Mouse (Mus musculus) neural tube, embryonic 14.5 days (tissue): ENCODE data around the gene Wdfy3. TPM values are rescaled to one million over a fixed set of nuclear protein-coding genes. Genes with fewer than 3 reads are reported as not detected.

Source experiments
- ATAC-seq: fragments of 200-750 bp; cut with Nextera tagmentation; 2 replicates; pipeline ENCODE4 v1.8.0; 2017; ENCODE audit warnings: low read depth, mild to moderate bottlenecking, moderate TSS enrichment, moderate library complexity
- H3K27ac ChIP-seq: fragments of 300-500 bp; sonication (generic); 2 replicates; pipeline ENCODE4 v1.5.1; 2014; ENCODE audit warnings: low read depth, mild to moderate bottlenecking, control low read depth, low read length, moderate library complexity, mixed read lengths
- H3K27me3 ChIP-seq: fragments of 300-500 bp; sonication (generic); 2 replicates; pipeline ENCODE4 v1.6.1; 2014; ENCODE audit warnings: low read length; ENCODE audit not compliant: control insufficient read depth, insufficient read depth
- H3K36me3 ChIP-seq: fragments of 300-500 bp; sonication (generic); 2 replicates; pipeline ENCODE4 v1.6.1; 2014; ENCODE audit warnings: low read length, mixed read lengths; ENCODE audit not compliant: control insufficient read depth, insufficient read depth
- H3K4me1 ChIP-seq: fragments of 300-500 bp; sonication (generic); 2 replicates; pipeline ENCODE4 v1.6.1; 2014; ENCODE audit warnings: low read length; ENCODE audit not compliant: control insufficient read depth, insufficient read depth
- H3K4me2 ChIP-seq: fragments of 300-500 bp; sonication (generic); 2 replicates; pipeline ENCODE4 v1.6.1; 2014; ENCODE audit warnings: mild to moderate bottlenecking, low read depth, low read length, control low read depth
- H3K4me3 ChIP-seq: fragments of 300-500 bp; sonication (generic); 2 replicates; pipeline ENCODE4 v1.5.1; 2014; ENCODE audit warnings: low read depth, low read length, control low read depth, mixed read lengths
- H3K9ac ChIP-seq: fragments of 300-500 bp; sonication (generic); replicated peaks from 2 replicates; pipeline ENCODE4 v1.6.1; 2014; ENCODE audit warnings: low read depth, mild to moderate bottlenecking, control low read depth, low read length, mixed read lengths
- H3K9me3 ChIP-seq: fragments of 300-500 bp; sonication (generic); 2 replicates; pipeline ENCODE4 v1.6.1; 2016; ENCODE audit warnings: low read length; ENCODE audit not compliant: control insufficient read depth
- WGBS: fragments of 180-500 bp; shearing (Covaris S2); extraction: QIAGEN DNeasy Blood & Tissue Kit; methylation state at CpG from one replicate; pipeline ENCODE4 v1.1.7; 2014; 5-methylcytosine and 5-hydroxymethylcytosine counted together
- polyA plus RNA-seq: library from polyadenylated mRNA; unstranded; fragments of >200 nt; fragmentation: Nextera tagmentation; extraction: Ambion mirVana; gene quantifications from 2 replicates; pipeline ENCODE4 v1.2.1, GENCODE M21; 2014

Gene Wdfy3
- polyA plus RNA-seq, 1 experiment from 2014 or later, result 34.9 TPM

GRCm38 (mm10) chr5:101996036-101996735 lies 73.5 kb downstream of the Wdfy3 start:
- H3K9ac ChIP-seq, result no peak overlapping the region
- H3K4me2 ChIP-seq, result no peak overlapping the region
- no peaks in the 10 kb centered on the region for H3K9me3 ChIP-seq
- no peaks in the 10 kb centered on the region for H3K36me3 ChIP-seq
- H3K4me3 ChIP-seq, result no peak overlapping the region
- H3K4me1 ChIP-seq, result no peaks in the 10 kb centered on the region
- WGBS, result 88% methylated on average over 11 of the region's 11 CpGs
- no peaks in the 10 kb centered on the region for H3K27me3 ChIP-seq
- H3K27ac ChIP-seq, result no peak overlapping the region
- no peak for ATAC-seq

- H3K9me3 ChIP-seq, result no peaks in the 10 kb centered on the region
- no peaks in the 10 kb centered on the region for H3K36me3 ChIP-seq
- H3K9ac ChIP-seq, result no peak overlapping the region
- H3K27ac ChIP-seq, result no peak overlapping the region
- WGBS, result 81% methylated on average over 3 of the region's 3 CpGs
- H3K4me2 ChIP-seq, result no peak overlapping the region
- ATAC-seq, result no peak
- no peaks in the 10 kb centered on the region for H3K27me3 ChIP-seq
- no peaks in the 10 kb centered on the region for H3K4me1 ChIP-seq
- no peak overlapping the region for H3K4me3 ChIP-seq
Measured at GRCm38 (mm10) chr5:101995451-101995995, 74.2 kb downstream of the Wdfy3 start.

DNA sequence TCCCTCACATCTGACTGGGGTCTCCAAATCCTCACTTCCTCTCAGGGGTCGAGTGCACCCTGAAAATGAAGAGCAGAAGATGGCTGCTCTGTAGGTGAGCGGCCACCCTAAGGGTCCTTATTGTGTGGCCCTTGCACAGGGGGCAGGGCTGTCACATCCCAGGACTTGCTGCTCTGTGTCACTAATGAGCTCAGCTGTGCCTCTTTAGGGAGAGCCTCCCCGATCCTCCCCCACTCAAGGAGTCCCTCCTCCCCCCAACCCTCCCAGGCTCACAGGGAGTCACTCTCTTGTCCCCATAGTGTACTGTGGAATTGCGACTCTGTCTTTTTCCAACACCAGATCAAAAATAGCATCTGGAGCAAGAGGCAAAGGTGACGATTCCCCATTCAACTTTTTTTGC lies 75.7 kb downstream of the Wdfy3 start:
- Histone ChIP-seq H3K36me3 (no peaks in the 10 kb centered on the region), H3K27ac (no peak overlapping the region), H3K4me2 (no peak overlapping the region), H3K9ac (no peak overlapping the region), H3K4me1 (no peaks in the 10 kb centered on the region), H3K4me3 (no peak overlapping the region), H3K27me3 (no peaks in the 10 kb centered on the region), H3K9me3 (no peaks in the 10 kb centered on the region)
- 47% methylated on average over 5 of the region's 5 CpGs for WGBS
- ATAC-seq, result peak; percentile 51; the same call in 1 of the 2 replicates

GRCm38 (mm10) chr5:101992969-101993670 lies 76.6 kb downstream of the Wdfy3 start:
- H3K4me2 ChIP-seq, result no peak overlapping the region
- no peaks in the 10 kb centered on the region for H3K9me3 ChIP-seq
- no peaks in the 10 kb centered on the region for H3K27me3 ChIP-seq
- no peak overlapping the region for H3K4me3 ChIP-seq
- no peak overlapping the region for H3K9ac ChIP-seq
- H3K4me1 ChIP-seq, result no peaks in the 10 kb centered on the region
- ATAC-seq, result no peak
- H3K27ac ChIP-seq, result no peak overlapping the region
- 88% methylated on average over 7 of the region's 7 CpGs for WGBS
- H3K36me3 ChIP-seq, result no peaks in the 10 kb centered on the region

- H3K27ac ChIP-seq, result no peak overlapping the region
- H3K27me3 ChIP-seq, result no peaks in the 10 kb centered on the region
- H3K4me3 ChIP-seq, result no peak overlapping the region
- no peaks in the 10 kb centered on the region for H3K36me3 ChIP-seq
- H3K4me2 ChIP-seq, result no peak overlapping the region
- no peaks in the 10 kb centered on the region for H3K4me1 ChIP-seq
- no peak overlapping the region for H3K9ac ChIP-seq
- no peak for ATAC-seq
- WGBS, result 94% methylated on average over 7 of the region's 7 CpGs
- H3K9me3 ChIP-seq, result no peaks in the 10 kb centered on the region
Measured at GRCm38 (mm10) chr5:101990298-101990845, 79.3 kb downstream of the Wdfy3 start.

GRCm38 (mm10) chr5:101988476-101988875 lies 81.2 kb downstream of the Wdfy3 start:
- no peaks in the 10 kb centered on the region for H3K36me3 ChIP-seq
- H3K4me2 ChIP-seq, result no peak overlapping the region
- WGBS, result 87% methylated on average over 10 of the region's 10 CpGs
- no peaks in the 10 kb centered on the region for H3K4me1 ChIP-seq
- H3K27ac ChIP-seq, result no peak overlapping the region
- no peak overlapping the region for H3K4me3 ChIP-seq
- H3K27me3 ChIP-seq, result no peaks in the 10 kb centered on the region
- no peak for ATAC-seq
- no peaks in the 10 kb centered on the region for H3K9me3 ChIP-seq
- no peak overlapping the region for H3K9ac ChIP-seq

DNA sequence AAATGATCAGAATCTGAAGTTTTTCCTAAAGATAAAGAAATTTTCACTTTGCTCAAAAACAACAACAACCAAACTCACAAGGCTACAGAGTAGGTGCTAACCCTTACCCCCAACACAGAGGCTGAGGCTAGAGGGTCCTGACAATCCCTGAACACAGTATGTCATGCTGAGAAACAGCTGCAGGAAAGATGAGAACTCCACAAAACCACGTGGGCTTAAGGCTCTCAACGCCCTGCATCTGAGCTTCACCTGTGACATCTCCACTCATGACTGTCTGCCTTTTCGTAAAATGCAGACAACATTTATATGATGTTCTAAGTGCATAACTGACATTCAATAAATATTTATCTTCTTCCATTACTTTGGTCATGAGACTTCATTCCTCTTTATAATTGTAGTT lies 83.0 kb downstream of the Wdfy3 start:
- WGBS, result 75% methylated on average over 3 of the region's 3 CpGs

DNA sequence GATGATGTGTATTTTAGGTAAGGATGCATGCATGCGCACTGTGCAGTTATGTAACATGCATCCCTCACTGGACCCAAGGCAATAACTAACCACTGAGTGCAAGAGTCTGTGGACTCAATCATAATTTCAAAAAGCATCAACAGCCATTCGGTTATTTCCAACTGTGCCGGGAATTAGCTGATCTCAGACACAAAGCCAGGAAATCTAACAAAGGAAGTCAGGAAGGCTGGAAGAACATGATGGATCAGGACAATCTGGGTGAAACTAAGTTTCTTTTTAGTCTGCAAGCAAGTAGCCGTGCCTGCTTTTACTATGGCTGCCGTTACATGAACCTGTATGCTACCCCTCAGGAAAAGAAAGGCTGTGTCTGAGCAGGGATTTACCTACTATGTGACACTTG lies 87.5 kb downstream of the Wdfy3 start:
- 62% methylated on average over 5 of the region's 5 CpGs for WGBS
- Histone ChIP-seq H3K9me3 (no peaks in the 10 kb centered on the region), H3K4me1 (no peaks in the 10 kb centered on the region), H3K9ac (no peak overlapping the region), H3K27me3 (no peaks in the 10 kb centered on the region), H3K36me3 (0 out of 2 replicates have a peak, but pooled peaks cover 3% of the 10 kb centered on the region), H3K4me2 (no peak overlapping the region), H3K4me3 (no peak overlapping the region), H3K27ac (peak overlapping the region; percentile 11; the same call in 1 of the 2 replicates)
- no peak for ATAC-seq

More for the DNA sequence above, 83.0 kb downstream of the Wdfy3 start:
- Histone ChIP-seq H3K36me3 (no peaks in the 10 kb centered on the region), H3K9me3 (no peaks in the 10 kb centered on the region), H3K27me3 (no peaks in the 10 kb centered on the region), H3K27ac (no peak overlapping the region), H3K4me3 (no peak overlapping the region), H3K4me2 (no peak overlapping the region), H3K9ac (no peak overlapping the region), H3K4me1 (no peaks in the 10 kb centered on the region)
- no peak for ATAC-seq

DNA sequence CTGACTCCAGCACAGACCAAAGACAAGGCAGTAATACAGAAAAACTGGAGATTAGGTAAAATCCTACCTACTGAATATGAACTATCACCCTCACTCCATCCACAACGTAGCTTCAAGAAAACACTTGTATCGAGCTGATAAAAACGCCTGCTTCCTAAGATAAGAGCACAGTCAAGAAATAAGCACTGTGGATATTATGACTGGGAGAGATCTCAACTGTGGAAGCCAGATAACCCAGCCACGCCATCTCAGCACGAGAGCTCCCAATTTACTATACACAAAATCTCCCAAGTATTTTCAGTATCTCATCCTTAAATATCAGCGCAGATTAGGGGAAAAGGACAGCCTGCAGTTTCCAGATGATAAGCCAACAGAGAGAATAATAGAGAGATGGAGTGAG lies 90.1 kb downstream of the Wdfy3 start:
- Histone ChIP-seq H3K4me2 (no peak overlapping the region), H3K9me3 (no peaks in the 10 kb centered on the region), H3K27me3 (no peaks in the 10 kb centered on the region), H3K27ac (no peak overlapping the region), H3K4me1 (no peaks in the 10 kb centered on the region), H3K36me3 (0 out of 2 replicates have a peak, but pooled peaks cover 3% of the 10 kb centered on the region), H3K9ac (no peak overlapping the region), H3K4me3 (no peak overlapping the region)
- no peak for ATAC-seq
- WGBS, result 98% methylated on average over 6 of the region's 6 CpGs
